Mouse (Mus musculus) liver, embryonic 12.5 days (tissue): ENCODE results near the gene Rexo2. TPM values are rescaled to one million over a fixed set of nuclear protein-coding genes. Genes with fewer than 3 reads are reported as not detected.

ENCODE experiments used
- ATAC-seq: fragments of 200-750 bp; cut with Nextera tagmentation; 2 replicates; pipeline ENCODE4 v1.8.0; 2017; ENCODE audit warnings: moderate number of reproducible peaks, mild to moderate bottlenecking, moderate library complexity
- H3K27ac ChIP-seq: fragments of 300-500 bp; sonication (generic); 2 replicates; pipeline ENCODE4 v1.5.1; 2016; ENCODE audit warnings: mild to moderate bottlenecking
- H3K27me3 ChIP-seq: fragments of 300-500 bp; sonication (generic); replicated peaks from 2 replicates; pipeline ENCODE4 v1.6.1; 2016; ENCODE audit warnings: mild to moderate bottlenecking, moderate library complexity
- H3K36me3 ChIP-seq: fragments of 300-500 bp; sonication (generic); 2 replicates; pipeline ENCODE4 v1.6.1; 2016; ENCODE audit warnings: mild to moderate bottlenecking, moderate library complexity
- H3K4me1 ChIP-seq: fragments of 300-500 bp; sonication (generic); 2 replicates; pipeline ENCODE4 v1.6.1; 2016
- H3K4me2 ChIP-seq: fragments of 300-500 bp; sonication (generic); 2 replicates; pipeline ENCODE4 v1.6.1; 2016; ENCODE audit warnings: mild to moderate bottlenecking, moderate library complexity
- H3K4me3 ChIP-seq: fragments of 300-500 bp; sonication (generic); 2 replicates; pipeline ENCODE4 v1.5.1; 2016; ENCODE audit warnings: mild to moderate bottlenecking, moderate library complexity
- H3K9ac ChIP-seq: fragments of 300-500 bp; sonication (generic); 2 replicates; pipeline ENCODE4 v1.6.1; 2016; ENCODE audit warnings: mild to moderate bottlenecking, moderate library complexity
- H3K9me3 ChIP-seq: fragments of 300-500 bp; sonication (generic); replicated peaks from 2 replicates; pipeline ENCODE4 v1.6.1; 2016; ENCODE audit warnings: mild to moderate bottlenecking, moderate library complexity
- WGBS: fragments of 180-500 bp; shearing (Covaris S2); methylation state at CpG from one replicate; pipeline ENCODE4 v1.1.7; 2016; ENCODE audit not compliant: insufficient replicate concordance; 5-methylcytosine and 5-hydroxymethylcytosine counted together
- microRNA-seq: library from miRNA; unstranded; fragments of <30 nt; microRNA quantifications from one replicate; pipeline ENCODE4, GENCODE M21; 2017
- polyA plus RNA-seq: library from polyadenylated mRNA; unstranded; fragments of >200 nt; fragmentation: Nextera tagmentation; extraction: Ambion mirVana; gene quantifications from 2 replicates; pipeline ENCODE4 v1.2.1, GENCODE M21; 2016

The Rexo2 gene
- polyA plus RNA-seq, 1 experiment from 2014 or later = 172 TPM

- H3K4me3 ChIP-seq = no peak overlapping the region
- no peaks in the 10 kb centered on the region for H3K4me1 ChIP-seq
- ATAC-seq = no peak
- no peak overlapping the region for H3K9ac ChIP-seq
- no peaks in the 10 kb centered on the region for H3K36me3 ChIP-seq
- WGBS = 21% methylated on average over 1 of the region's 1 CpGs
- H3K4me2 ChIP-seq = no peak overlapping the region
- no peaks in the 10 kb centered on the region for H3K9me3 ChIP-seq
- no peak overlapping the region for H3K27ac ChIP-seq
- H3K27me3 ChIP-seq = no peaks in the 10 kb centered on the region
These were observed 57.2 kb downstream of the Rexo2 start for GRCm38 (mm10) chr9:48423256-48423655.

- 60% methylated on average over 8 of the region's 8 CpGs for WGBS
- no peak for ATAC-seq
- H3K36me3 ChIP-seq = no peaks in the 10 kb centered on the region
- no peaks in the 10 kb centered on the region for H3K27me3 ChIP-seq
- H3K9ac ChIP-seq = no peak overlapping the region
- no peak overlapping the region for H3K4me2 ChIP-seq
- no peak overlapping the region for H3K4me3 ChIP-seq
- H3K4me1 ChIP-seq = no peaks in the 10 kb centered on the region
- 0 out of 2 replicates have a peak overlapping the region, but pooled peaks have one; percentile 25 for H3K27ac ChIP-seq
- H3K9me3 ChIP-seq = no peaks in the 10 kb centered on the region
These were observed 58.0 kb downstream of the Rexo2 start for GRCm38 (mm10) chr9:48422382-48422781.

DNA sequence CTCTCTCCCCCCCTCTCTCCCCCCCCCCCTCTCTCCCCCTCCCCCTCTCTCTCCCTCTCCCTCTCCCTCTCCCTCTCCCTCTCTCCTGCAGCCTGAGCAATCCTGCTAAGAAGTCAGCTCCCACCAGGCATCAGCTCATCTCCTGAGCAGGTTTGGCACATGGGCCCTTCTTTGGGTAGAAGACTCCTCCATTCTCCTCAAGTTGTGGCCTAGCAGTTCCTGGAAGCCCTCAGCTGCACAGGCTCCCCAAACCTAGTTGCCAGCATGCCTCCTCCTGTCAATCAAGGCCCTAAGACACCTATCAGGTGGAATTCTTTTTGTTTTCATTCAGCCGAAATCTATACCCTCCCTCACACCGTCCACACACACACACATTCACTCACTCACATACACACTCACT is 58.9 kb downstream of the Rexo2 start:
- ATAC-seq = no peak
- 67% methylated on average over 2 of the region's 2 CpGs for WGBS
- H3K9ac ChIP-seq = no peak overlapping the region

DNA sequence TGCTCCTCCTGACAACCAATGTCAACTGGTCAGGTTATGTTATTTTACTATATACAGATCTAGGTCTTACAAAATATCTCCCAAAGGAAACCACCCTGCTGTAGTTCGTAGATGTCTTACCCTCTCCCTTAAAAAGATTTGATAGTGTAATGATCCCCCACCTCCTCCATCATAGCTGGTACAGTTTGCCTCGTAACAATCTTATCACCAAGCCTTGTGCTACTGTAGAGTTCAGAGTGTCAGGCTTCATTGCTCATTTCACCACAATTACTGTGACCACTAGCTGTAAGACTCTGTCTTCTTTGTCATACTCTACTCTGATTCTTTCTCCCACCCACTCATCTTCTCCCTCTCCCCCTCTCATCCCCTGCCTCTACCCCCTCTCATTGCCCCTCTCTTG is 59.4 kb downstream of the Rexo2 start:
- Histone ChIP-seq H3K4me1 (no peaks in the 10 kb centered on the region), H3K27me3 (0 out of 2 replicates have a peak, but pooled peaks cover under 1% of the 10 kb centered on the region), H3K9ac (no peak overlapping the region), H3K9me3 (no peaks in the 10 kb centered on the region), H3K27ac (no peak overlapping the region), H3K36me3 (no peaks in the 10 kb centered on the region), H3K4me3 (no peak overlapping the region), H3K4me2 (no peak overlapping the region)
- 57% methylated on average over 2 of the region's 2 CpGs for WGBS
- no peak for ATAC-seq

More for the DNA sequence above, 58.9 kb downstream of the Rexo2 start:
- no peaks in the 10 kb centered on the region for H3K27me3 ChIP-seq
- no peaks in the 10 kb centered on the region for H3K4me1 ChIP-seq
- H3K4me3 ChIP-seq = no peak overlapping the region
- no peak overlapping the region for H3K4me2 ChIP-seq
- H3K27ac ChIP-seq = no peak overlapping the region
- no peaks in the 10 kb centered on the region for H3K9me3 ChIP-seq
- no peaks in the 10 kb centered on the region for H3K36me3 ChIP-seq

GRCm38 (mm10) chr9:48420437-48420836 is 60.0 kb downstream of the Rexo2 start:
- WGBS = 68% methylated on average over 7 of the region's 7 CpGs
- no peak overlapping the region for H3K4me3 ChIP-seq
- ATAC-seq = no peak
- H3K9me3 ChIP-seq = no peaks in the 10 kb centered on the region
- no peak overlapping the region for H3K4me2 ChIP-seq
- 0 out of 2 replicates have a peak, but pooled peaks cover 5% of the 10 kb centered on the region for H3K27me3 ChIP-seq
- no peaks in the 10 kb centered on the region for H3K4me1 ChIP-seq
- no peak overlapping the region for H3K27ac ChIP-seq
- no peaks in the 10 kb centered on the region for H3K36me3 ChIP-seq
- H3K9ac ChIP-seq = no peak overlapping the region

- Histone ChIP-seq H3K4me3 (no peak overlapping the region), H3K9me3 (no peaks in the 10 kb centered on the region), H3K27me3 (0 out of 2 replicates have a peak, but pooled peaks cover 5% of the 10 kb centered on the region), H3K9ac (no peak overlapping the region), H3K4me1 (no peaks in the 10 kb centered on the region), H3K36me3 (no peaks in the 10 kb centered on the region), H3K27ac (no peak overlapping the region), H3K4me2 (no peak overlapping the region)
- ATAC-seq = no peak
- 48% methylated on average over 8 of the region's 8 CpGs for WGBS
These were observed 61.6 kb downstream of the Rexo2 start for GRCm38 (mm10) chr9:48418829-48419228.

Small RNA genes within 50 kb of the gene (microRNA-seq; reads per million reads assigned to microRNA genes)
- not detected for gene Gm23653

Other genes with a start within 250 kb of the Rexo2 start
- gene Nxpe2, start 127.2 kb downstream of the Rexo2 start, polyA plus RNA-seq = 130 and 139 TPM in 2 replicates
- gene Rbm7, start 14.7 kb upstream of the Rexo2 start, polyA plus RNA-seq = 72.1 and 73.6 TPM in 2 replicates
- gene Gm5617, start 14.8 kb upstream of the Rexo2 start, polyA plus RNA-seq = 22.1 and 22.4 TPM in 2 replicates
- gene Nnmt, start 124.5 kb upstream of the Rexo2 start, polyA plus RNA-seq = 0.43 and 0.59 TPM in 2 replicates